Mouse (Mus musculus) inflammation-experienced regulatory T-cells, adult 6 months (primary cell): ENCODE results near the gene Dvl2. TPM values are rescaled to one million over a fixed set of nuclear protein-coding genes. Genes with fewer than 3 reads are reported as not detected.
"Not testable (repeated sequence)": the region's sequence is repeated elsewhere in the genome, so short reads cannot be mapped to it uniquely, and the experiment has no call there.

Experiments
- ATAC-seq: one replicate; pipeline ENCODE4 v1.8.0; 2017
- polyA plus RNA-seq, 3 experiments: library from polyadenylated mRNA; unstranded; fragments of 100-300 nt; shearing (Covaris generic); gene quantifications; one replicate each; pipeline ENCODE4 v1.2.1; 2017

Dvl2 gene
- 1 to 10 TPM; 2.5 to 5.0 (median 4.9) TPM for polyA plus RNA-seq

GRCm38 (mm10) chr11:70000396-70000898 lies at the start of gene Dvl2:
Gene Dvl2, plus strand, starts transcription at chr11:70000595.
- ATAC-seq = peak; percentile 60

DNA sequence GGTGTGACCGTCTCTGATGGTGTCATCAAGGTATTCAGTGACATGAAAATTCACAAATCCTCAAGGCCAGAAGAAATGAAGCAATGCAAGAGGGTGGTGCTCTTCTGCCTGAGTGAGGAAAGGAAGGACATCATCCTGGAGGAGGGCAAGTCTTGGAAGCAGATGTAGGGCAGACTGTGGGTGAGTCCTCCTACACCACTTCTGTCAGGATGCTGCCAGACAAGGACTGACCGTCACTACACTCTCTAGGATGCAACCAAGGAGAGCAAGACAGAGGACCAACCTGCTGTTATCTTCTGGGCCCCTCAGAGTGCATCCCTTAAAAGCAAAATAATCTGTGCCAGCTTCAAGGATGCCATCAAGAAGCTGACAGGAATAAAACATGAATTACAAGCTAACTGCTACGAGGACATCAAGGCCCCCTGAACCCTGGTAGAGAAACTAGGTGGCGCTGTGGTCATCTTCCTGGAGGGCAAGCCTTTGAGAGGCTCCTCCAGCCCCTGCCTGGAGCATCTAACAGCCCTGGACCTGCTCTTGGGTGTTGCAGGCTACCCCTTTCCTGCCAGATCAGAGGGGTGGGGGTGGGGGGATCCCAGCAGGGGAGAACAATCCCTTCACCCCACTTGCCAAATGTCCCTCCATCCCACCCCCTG lies 49.5 kb upstream of the Dvl2 start:
- ATAC-seq = no peak

GRCm38 (mm10) chr11:69952274-69952673 lies 48.1 kb upstream of the Dvl2 start:
- no peak for ATAC-seq

DNA sequence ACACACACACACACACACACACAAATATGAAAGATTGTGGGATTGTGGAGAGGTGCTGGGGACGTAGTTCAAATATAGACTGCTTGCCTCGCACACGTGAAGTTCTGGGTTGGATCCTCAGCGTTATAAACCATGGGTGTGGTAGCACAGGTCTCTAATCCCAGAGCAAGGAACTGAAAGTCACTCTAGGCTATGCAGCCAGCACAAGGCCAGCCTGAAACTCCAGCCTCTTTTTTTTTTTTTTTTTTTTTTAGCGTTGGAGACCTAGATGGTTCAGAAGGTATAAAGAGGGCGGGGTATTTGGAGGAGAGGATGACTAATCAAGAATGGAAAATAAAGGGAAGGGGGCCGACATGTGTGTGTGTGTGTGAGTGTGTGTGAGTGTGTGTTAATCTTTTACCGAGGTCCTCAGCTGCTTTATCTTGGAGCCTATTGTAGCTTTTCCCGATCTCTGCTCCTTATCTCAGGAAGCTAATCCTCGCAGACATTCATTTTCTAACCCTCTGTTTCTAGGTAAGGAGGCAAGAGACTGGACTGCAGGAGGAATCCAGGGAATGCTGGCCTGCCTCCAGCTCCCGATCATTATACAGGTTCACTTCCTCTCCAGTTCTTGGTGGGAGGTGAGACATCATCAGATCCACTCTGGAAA lies 47.0 kb upstream of the Dvl2 start:
- no peak for ATAC-seq

DNA sequence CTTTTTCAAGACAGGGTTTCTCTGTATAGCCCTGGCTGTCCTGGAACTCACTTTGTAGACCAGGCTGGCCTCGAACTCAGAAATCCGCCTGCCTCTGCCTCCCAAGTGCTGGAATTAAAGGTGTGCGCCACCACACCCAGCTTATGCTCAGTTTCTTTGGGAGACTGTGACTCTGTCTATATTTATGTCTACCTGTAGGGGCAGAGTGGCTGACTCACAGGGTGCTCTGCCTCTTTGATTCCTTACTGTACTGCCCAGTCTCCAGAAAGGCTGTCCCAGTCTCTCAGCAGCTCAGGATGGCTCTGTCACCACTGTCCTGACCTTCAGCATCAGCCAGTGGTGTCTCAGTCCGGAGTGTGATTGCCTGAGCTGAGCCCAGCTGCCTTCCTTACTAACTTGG lies 44.8 kb upstream of the Dvl2 start:
- ATAC-seq = not testable (repeated sequence)

GRCm38 (mm10) chr11:69956218-69956617 lies 44.2 kb upstream of the Dvl2 start:
- no peak for ATAC-seq

DNA sequence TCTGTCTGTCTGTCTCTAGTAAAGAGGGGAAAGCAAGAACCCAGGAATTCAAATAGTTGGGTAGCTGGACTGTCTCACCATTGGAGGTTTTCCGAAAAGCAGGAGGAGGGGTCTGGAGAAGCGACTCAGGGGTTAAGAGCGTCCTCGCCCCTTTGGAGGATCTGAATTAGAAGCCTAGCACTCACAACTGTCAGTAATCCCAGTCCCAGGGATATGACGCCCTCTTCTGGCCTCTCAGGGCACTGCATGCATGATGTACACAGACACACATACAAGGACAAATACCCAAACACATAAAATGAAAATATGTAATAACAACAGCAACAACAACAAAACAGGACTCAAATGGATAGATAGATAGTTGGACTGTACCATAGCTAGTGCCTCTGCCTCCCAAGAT lies 39.8 kb upstream of the Dvl2 start:
- ATAC-seq = no peak

DNA sequence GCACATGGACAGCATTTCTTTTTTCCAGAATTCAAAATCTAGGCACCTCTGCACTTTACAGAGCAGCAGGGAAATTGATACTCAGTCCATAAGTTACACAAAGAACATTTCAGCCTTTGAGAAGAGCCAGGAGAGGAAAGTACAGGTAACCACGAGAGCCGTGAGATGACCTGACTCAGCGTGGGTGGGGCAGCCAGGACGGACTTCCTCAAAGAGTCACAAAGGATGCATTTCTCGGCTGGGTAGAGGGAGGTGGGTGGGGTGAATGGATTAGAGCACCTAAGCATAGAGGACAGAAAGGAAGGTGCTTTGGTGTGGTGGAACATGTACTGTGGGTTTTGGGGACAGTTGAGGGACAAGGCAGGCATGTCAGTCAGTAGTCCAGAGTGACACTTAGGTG lies 38.6 kb upstream of the Dvl2 start:
- ATAC-seq = no peak

DNA sequence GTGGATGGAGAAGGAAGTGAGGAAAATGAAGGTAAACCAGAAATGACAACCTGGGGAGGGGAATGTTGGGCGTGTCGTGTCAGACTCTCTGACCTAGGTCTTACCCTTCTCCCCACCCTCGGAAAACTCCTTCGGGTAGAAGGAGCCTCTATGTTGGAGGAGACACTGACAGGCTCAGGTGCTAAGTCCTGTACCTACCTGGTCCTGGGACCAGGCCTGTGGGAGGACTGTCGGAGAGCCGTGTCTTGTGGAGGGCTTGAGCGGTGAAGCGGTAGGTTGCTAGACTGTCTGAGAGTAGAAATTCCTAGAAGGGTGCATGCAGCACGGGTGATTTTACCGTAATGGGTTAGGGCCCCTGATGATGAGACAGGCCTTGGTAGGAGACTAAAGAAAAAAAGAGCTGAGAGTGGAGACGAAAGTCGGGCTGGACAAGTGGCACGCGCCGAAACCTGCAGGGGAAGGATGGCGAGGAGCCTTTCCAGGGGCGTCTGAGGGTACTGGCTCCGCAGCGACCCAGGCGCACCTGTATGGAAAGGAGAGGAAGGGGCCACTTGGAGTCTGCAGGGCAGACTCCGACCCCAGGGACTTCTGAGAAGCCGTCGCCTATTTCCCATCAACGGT lies 35.6 kb upstream of the Dvl2 start, which contains the start of gene Cldn7:
TSS of gene Cldn7 (plus strand) at position 130 of the 621 bp plus-strand sequence.
- no peak for ATAC-seq

DNA sequence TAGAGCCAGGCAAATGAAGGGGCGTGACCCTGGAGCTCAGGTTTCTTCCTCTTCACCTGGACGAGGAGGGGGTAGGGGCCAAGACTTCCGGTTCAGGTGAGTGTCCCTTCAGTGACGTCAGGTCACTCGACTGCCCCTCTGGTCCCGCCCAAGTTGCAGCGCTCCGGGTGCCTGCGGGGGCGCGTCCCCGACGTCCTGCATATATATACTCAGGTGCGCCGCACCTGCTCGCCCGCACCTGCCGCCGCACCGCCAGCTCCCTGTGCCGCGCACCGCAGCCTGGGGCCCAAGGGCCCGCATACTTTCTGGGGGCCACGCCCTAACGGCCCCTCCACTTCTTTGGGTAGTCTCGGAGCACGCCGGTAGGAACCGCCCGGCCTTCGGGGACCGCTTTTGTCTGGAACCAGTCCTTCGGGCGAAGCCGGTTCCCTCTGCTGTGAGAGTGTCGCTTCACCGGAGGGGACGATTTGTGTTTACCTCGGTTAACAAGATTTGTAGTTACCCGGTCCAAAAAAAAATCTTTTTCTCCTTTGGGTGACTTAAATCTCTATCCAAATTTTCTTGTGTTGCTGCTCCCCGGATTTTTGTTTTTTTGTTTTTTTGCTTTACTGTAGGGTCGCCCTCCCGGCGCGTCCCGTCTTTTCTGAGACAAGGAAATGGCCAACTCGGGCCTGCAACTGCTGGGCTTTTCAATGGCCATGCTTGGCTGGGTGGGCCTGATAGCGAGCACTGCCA lies 35.0 kb upstream of the Dvl2 start:
- no peak for ATAC-seq

GRCm38 (mm10) chr11:69966006-69966859 lies 34.2 kb upstream of the Dvl2 start:
- ATAC-seq = no peak

- ATAC-seq = no peak
These were observed 33.4 kb upstream of the Dvl2 start for GRCm38 (mm10) chr11:69966860-69967517.

GRCm38 (mm10) chr11:69968793-69969192 lies 31.6 kb upstream of the Dvl2 start:
- no peak for ATAC-seq

DNA sequence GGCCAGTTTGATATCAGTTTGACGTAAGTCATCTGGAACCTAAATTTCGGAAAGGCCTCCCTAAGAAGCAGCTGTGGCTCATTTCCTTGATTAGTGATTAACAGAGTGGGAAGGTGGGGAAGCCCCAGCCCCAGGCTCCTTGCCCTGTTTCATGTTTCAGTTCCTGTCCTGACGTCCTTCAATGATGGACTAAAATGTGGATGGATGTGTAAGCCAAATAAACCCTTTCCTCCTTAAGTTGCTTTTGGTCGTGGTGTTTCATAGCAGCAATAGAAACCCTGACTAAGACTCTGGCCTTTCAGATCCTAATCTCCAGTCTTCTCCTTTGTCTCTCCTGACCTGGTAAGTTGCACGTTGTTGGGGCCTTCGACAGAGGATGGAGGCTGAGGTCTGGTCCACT lies 30.2 kb upstream of the Dvl2 start:
- ATAC-seq = no peak

DNA sequence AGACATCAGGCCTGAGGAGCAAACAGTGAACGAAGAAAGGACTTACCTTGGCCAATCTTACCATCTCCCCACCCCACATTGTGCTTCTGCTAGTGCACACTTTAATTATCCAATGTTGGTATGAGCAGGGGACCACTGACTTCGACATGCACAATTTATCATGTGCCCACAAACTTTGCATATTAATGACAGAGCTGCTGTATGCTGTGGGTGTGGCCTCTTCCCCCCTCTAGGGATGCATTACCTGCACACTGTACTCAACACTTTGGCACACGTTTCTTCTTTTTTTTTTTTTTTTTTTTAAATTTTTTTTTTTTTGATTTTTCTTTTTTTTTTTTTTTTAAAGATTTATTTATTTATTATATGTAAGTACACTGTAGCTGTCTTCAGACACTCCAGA lies 29.6 kb upstream of the Dvl2 start:
- no peak for ATAC-seq

DNA sequence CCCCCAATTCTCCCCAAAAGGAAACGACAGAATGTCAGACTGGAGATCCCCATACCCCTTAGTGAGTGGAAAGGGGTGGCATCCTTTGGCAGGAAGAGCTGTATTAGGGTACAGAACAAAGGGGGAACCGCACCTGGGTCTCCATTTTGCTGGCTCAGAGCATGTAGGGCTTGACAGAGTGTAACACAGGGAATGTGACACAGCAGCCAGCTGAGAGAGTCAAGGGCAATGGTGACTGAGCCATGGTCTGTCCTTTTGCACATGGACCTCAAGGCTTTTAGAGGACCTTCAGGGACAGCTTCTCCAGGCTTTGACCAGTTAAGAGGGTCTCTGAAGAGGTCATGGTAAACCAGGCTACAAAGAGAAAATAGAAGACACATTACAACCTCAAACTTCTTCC lies 25.5 kb upstream of the Dvl2 start:
- no peak for ATAC-seq

- ATAC-seq = no peak
These were observed 24.1 kb upstream of the Dvl2 start for GRCm38 (mm10) chr11:69976271-69976670.

GRCm38 (mm10) chr11:69979827-69980195 lies 20.6 kb upstream of the Dvl2 start:
- no peak for ATAC-seq

DNA sequence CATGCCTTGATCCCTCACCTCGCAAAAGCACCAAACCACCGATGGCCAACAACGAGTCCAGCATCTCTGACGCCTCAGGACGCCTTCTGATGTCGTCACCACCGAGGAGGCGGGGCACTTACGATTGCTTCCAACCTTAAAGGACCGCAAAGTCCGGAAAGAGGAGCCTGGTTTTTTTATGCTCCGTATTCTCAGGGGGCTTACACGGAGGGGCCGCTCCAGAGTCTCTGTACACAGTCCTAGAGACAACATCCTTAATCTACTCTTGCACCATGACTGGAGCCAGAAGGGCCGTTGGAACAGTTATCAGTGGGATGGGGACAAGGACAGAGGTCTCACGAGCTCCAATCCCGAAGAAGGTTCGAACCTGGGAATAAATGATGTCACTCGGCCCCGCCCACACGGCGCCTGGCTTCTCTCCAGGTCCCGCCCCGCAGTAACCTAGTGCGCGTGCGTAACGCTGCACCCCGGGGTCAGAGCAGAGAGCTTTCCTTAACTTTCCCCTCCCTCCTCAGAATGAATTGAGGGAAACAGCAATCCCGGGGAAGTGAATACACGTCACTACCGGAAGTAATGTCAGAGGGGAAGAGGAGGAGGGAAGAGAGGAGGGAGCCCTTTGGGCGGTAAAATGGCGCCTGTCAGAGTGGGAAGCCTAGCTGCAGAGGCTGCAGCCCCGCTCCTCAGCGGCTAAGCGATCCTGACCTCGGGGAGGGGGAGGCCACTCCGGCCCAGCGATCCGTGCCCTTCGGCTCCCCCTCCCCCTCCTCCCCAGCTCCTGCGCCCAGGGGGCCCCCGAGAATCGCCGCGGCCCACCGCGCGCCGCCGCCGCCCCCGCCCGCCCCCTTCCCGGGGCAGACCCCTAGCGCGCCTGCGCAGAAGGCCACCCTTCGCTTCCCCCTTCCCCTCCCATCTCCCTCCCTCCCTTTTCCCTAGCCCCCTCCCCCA lies 19.9 kb upstream of the Dvl2 start:
- ATAC-seq = peak; percentile 83

DNA sequence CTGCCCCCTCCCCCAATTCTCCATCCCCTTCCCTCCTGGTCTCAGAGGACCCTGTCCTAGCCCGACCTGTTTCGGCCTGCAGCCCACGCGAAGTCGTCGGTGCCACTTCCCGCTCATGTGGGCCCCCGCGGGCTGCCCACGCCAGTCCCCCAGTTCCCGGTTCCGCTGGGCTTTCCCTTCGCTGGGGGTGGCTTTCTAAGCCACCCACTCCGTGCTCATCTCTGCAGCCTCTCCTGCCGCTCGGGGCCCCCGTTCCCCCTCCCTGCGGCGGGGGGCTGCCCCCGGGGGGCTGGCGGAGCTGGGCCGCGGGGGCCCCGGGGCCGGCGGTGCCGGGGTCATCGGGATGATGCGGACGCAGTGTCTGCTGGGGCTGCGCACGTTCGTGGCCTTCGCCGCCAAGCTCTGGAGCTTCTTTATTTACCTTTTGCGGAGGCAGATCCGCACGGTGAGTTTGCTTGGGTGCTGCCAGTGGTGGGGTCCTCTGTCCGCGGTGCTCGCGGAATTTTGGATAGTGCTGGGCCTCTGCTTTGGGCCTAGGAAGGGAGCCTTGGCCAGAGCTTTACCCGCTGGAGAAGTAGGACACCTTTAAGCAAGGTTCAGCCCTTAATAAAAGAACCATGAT lies 19.1 kb upstream of the Dvl2 start, which contains the start of gene Ctdnep1:
TSS of gene Ctdnep1 (plus strand) at position 16 of the 622 bp plus-strand sequence.
- ATAC-seq = peak; percentile 55
